Mouse (Mus musculus): Measurements from ENCODE around the gene Ppp1r13b.
A peak's percentile ranks its signal among the peaks of the same experiment; 100 is the strongest.

Gene Ppp1r13b

GRCm38 (mm10) chr12:111902488-111902887, 5.4 kb downstream of the Ppp1r13b start:
- no peaks in the 10 kb centered on the region for H3K36me3 ChIP-seq (ENCODE audit: control insufficient read depth, insufficient read depth, low read length, poor library complexity, severe bottlenecking)
- DNase-seq (ENCODE audit: low read depth, low spot score), result no peak
- no peaks in the 10 kb centered on the region; the same call in 1 of the 2 replicates for H3K27me3 ChIP-seq (ENCODE audit: control insufficient read depth, insufficient read depth, low read length, poor library complexity, severe bottlenecking)

- Histone ChIP-seq H3K27me3 (ENCODE audit: control insufficient read depth, insufficient read depth, low read length, poor library complexity, severe bottlenecking) (no peaks in the 10 kb centered on the region; the same call in 1 of the 2 replicates), H3K36me3 (ENCODE audit: control insufficient read depth, insufficient read depth, low read length, poor library complexity, severe bottlenecking) (no peaks in the 10 kb centered on the region)
- DNase-seq (ENCODE audit: low read depth, low spot score), result peak; percentile 44
Measured at GRCm38 (mm10) chr12:111901105-111901875, 6.6 kb downstream of the Ppp1r13b start.

GRCm38 (mm10) chr12:111899646-111900045, 8.3 kb downstream of the Ppp1r13b start:
- no peak for DNase-seq (ENCODE audit: low read depth, low spot score)
- H3K27me3 ChIP-seq (ENCODE audit: control insufficient read depth, insufficient read depth, low read length, poor library complexity, severe bottlenecking), result no peaks in the 10 kb centered on the region; the same call in 1 of the 2 replicates
- H3K36me3 ChIP-seq (ENCODE audit: control insufficient read depth, insufficient read depth, low read length, poor library complexity, severe bottlenecking), result no peaks in the 10 kb centered on the region

- no peak for DNase-seq (ENCODE audit: low read depth, low spot score)
- Histone ChIP-seq H3K36me3 (ENCODE audit: control insufficient read depth, insufficient read depth, low read length, poor library complexity, severe bottlenecking) (no peaks in the 10 kb centered on the region), H3K27me3 (ENCODE audit: control insufficient read depth, insufficient read depth, low read length, poor library complexity, severe bottlenecking) (no peaks in the 10 kb centered on the region)
Measured at GRCm38 (mm10) chr12:111898686-111899085, 9.2 kb downstream of the Ppp1r13b start.

- Histone ChIP-seq H3K36me3 (ENCODE audit: control insufficient read depth, insufficient read depth, low read length, poor library complexity, severe bottlenecking) (no peaks in the 10 kb centered on the region), H3K27me3 (ENCODE audit: control insufficient read depth, insufficient read depth, low read length, poor library complexity, severe bottlenecking) (no peaks in the 10 kb centered on the region)
- no peak for DNase-seq (ENCODE audit: low read depth, low spot score)
Measured at GRCm38 (mm10) chr12:111896908-111897661, 10.8 kb downstream of the Ppp1r13b start.

GRCm38 (mm10) chr12:111894082-111894481, 13.8 kb downstream of the Ppp1r13b start:
- no peak for DNase-seq (ENCODE audit: low read depth, low spot score)
- no peaks in the 10 kb centered on the region for H3K27me3 ChIP-seq (ENCODE audit: control insufficient read depth, insufficient read depth, low read length, poor library complexity, severe bottlenecking)
- no peaks in the 10 kb centered on the region for H3K36me3 ChIP-seq (ENCODE audit: control insufficient read depth, insufficient read depth, low read length, poor library complexity, severe bottlenecking)

GRCm38 (mm10) chr12:111892981-111893380, 14.9 kb downstream of the Ppp1r13b start:
- no peak for DNase-seq (ENCODE audit: low read depth, low spot score)
- Histone ChIP-seq H3K27me3 (ENCODE audit: control insufficient read depth, insufficient read depth, low read length, poor library complexity, severe bottlenecking) (no peaks in the 10 kb centered on the region), H3K36me3 (ENCODE audit: control insufficient read depth, insufficient read depth, low read length, poor library complexity, severe bottlenecking) (no peaks in the 10 kb centered on the region)

GRCm38 (mm10) chr12:111891800-111892199, 16.1 kb downstream of the Ppp1r13b start:
- no peak for DNase-seq (ENCODE audit: low read depth, low spot score)
- no peaks in the 10 kb centered on the region for H3K36me3 ChIP-seq (ENCODE audit: control insufficient read depth, insufficient read depth, low read length, poor library complexity, severe bottlenecking)

GRCm38 (mm10) chr12:111889251-111889650, 18.7 kb downstream of the Ppp1r13b start:
- Histone ChIP-seq H3K36me3 (ENCODE audit: control insufficient read depth, insufficient read depth, low read length, poor library complexity, severe bottlenecking) (no peaks in the 10 kb centered on the region), H3K27me3 (ENCODE audit: control insufficient read depth, insufficient read depth, low read length, poor library complexity, severe bottlenecking) (no peaks in the 10 kb centered on the region)
- peak; percentile 82 for DNase-seq (ENCODE audit: low read depth, low spot score)

More at GRCm38 (mm10) chr12:111891800-111892199, 16.1 kb downstream of the Ppp1r13b start:
- H3K27me3 ChIP-seq (ENCODE audit: control insufficient read depth, insufficient read depth, low read length, poor library complexity, severe bottlenecking), result no peaks in the 10 kb centered on the region

- no peaks in the 10 kb centered on the region for H3K27me3 ChIP-seq (ENCODE audit: control insufficient read depth, insufficient read depth, low read length, poor library complexity, severe bottlenecking)
- DNase-seq (ENCODE audit: low read depth, low spot score), result no peak
- no peaks in the 10 kb centered on the region for H3K36me3 ChIP-seq (ENCODE audit: control insufficient read depth, insufficient read depth, low read length, poor library complexity, severe bottlenecking)
Measured at GRCm38 (mm10) chr12:111888303-111888864, 19.5 kb downstream of the Ppp1r13b start.

GRCm38 (mm10) chr12:111887005-111887404, 20.9 kb downstream of the Ppp1r13b start:
- DNase-seq (ENCODE audit: low read depth, low spot score), result no peak
- Histone ChIP-seq H3K27me3 (ENCODE audit: control insufficient read depth, insufficient read depth, low read length, poor library complexity, severe bottlenecking) (no peaks in the 10 kb centered on the region), H3K36me3 (ENCODE audit: control insufficient read depth, insufficient read depth, low read length, poor library complexity, severe bottlenecking) (no peaks in the 10 kb centered on the region)

GRCm38 (mm10) chr12:111882852-111883251, 25.1 kb downstream of the Ppp1r13b start:
- Histone ChIP-seq H3K36me3 (ENCODE audit: control insufficient read depth, insufficient read depth, low read length, poor library complexity, severe bottlenecking) (0 out of 2 replicates have a peak, but pooled peaks cover 2% of the 10 kb centered on the region), H3K27me3 (ENCODE audit: control insufficient read depth, insufficient read depth, low read length, poor library complexity, severe bottlenecking) (no peaks in the 10 kb centered on the region)
- no peak for DNase-seq (ENCODE audit: low read depth, low spot score)

GRCm38 (mm10) chr12:111882022-111882421, 25.9 kb downstream of the Ppp1r13b start:
- Histone ChIP-seq H3K36me3 (ENCODE audit: control insufficient read depth, insufficient read depth, low read length, poor library complexity, severe bottlenecking) (0 out of 2 replicates have a peak, but pooled peaks cover 2% of the 10 kb centered on the region), H3K27me3 (ENCODE audit: control insufficient read depth, insufficient read depth, low read length, poor library complexity, severe bottlenecking) (no peaks in the 10 kb centered on the region)
- DNase-seq (ENCODE audit: low read depth, low spot score), result no peak

- 0 out of 2 replicates have a peak, but pooled peaks cover 2% of the 10 kb centered on the region for H3K36me3 ChIP-seq (ENCODE audit: control insufficient read depth, insufficient read depth, low read length, poor library complexity, severe bottlenecking)
- DNase-seq (ENCODE audit: low read depth, low spot score), result peak; percentile 89
- H3K27me3 ChIP-seq (ENCODE audit: control insufficient read depth, insufficient read depth, low read length, poor library complexity, severe bottlenecking), result no peaks in the 10 kb centered on the region
Measured at GRCm38 (mm10) chr12:111878213-111878612, 29.7 kb downstream of the Ppp1r13b start.

- H3K27me3 ChIP-seq (ENCODE audit: control insufficient read depth, insufficient read depth, low read length, poor library complexity, severe bottlenecking), result no peaks in the 10 kb centered on the region
- no peak for DNase-seq (ENCODE audit: low read depth, low spot score)
- H3K36me3 ChIP-seq (ENCODE audit: control insufficient read depth, insufficient read depth, low read length, poor library complexity, severe bottlenecking), result peaks cover 6% of the 10 kb centered on the region; the same call in 1 of the 2 replicates
Measured at GRCm38 (mm10) chr12:111875499-111875898, 32.4 kb downstream of the Ppp1r13b start.

Measured in splenic B cell, adult 2 months (primary cell).